Mouse (Mus musculus) thymus, postnatal 0 days (tissue): ENCODE measurements around the gene Tmem211. TPM values are rescaled to one million over a fixed set of nuclear protein-coding genes. Genes with fewer than 3 reads are reported as not detected.
A peak's percentile ranks its signal among the peaks of the same experiment; 100 is the strongest.

Source experiments
- DNase-seq: peaks from one replicate; pipeline ENCODE4 v3.0.0-alpha.2; 2015; ENCODE audit warnings: low spot score
- polyA plus RNA-seq: library from polyadenylated mRNA; unstranded; fragments of >200 nt; fragmentation: Nextera tagmentation; extraction: Ambion mirVana; gene quantifications from 2 replicates; pipeline ENCODE4 v1.2.1, GENCODE M21; 2015

Tmem211 gene
- polyA plus RNA-seq, 1 experiment from 2014 or later = not detected

GRCm38 (mm10) chr5:113212156-113212835, 14.4 kb upstream of the Tmem211 start:
- no peak for DNase-seq

DNA sequence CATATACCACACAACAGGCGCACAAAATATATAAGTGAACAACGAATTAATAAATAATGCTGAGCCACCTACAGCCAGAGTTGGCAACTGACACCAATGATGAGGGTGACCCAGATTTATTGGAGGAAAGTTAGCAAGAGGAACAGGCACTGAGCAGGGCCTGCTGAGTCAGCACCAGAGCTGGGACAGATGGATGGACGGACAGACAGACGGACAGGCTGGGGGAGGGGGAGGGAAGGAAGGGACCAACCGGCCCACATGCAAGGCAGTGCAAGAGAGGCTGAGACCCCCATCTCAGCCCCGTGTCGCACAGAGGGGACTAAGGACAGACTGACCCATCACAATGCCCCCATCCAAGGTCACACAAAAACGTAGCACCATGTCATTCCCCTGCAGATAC, 12.7 kb upstream of the Tmem211 start:
- no peak for DNase-seq

DNA sequence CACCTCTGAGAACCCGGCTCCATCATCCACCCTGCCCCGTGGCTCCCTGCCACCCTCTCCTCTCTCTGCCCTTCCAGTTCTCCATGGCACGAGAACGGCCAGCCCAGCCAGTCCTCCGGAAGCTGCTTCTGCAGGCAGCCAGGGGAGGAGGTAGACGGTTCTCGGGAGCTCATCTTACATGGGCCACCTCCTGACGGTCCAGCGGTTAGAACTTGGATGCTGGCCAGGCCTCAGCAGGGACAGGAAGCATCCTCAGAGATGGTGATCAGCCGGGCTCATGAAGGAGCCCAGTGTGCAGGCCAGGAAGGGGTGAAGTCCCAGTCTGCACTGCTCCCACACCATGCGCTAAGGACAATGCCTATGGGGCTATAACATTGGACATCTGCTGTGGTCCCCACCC, 12.3 kb upstream of the Tmem211 start:
- no peak for DNase-seq

GRCm38 (mm10) chr5:113215610-113216011, 11.1 kb upstream of the Tmem211 start:
- DNase-seq = no peak

DNA sequence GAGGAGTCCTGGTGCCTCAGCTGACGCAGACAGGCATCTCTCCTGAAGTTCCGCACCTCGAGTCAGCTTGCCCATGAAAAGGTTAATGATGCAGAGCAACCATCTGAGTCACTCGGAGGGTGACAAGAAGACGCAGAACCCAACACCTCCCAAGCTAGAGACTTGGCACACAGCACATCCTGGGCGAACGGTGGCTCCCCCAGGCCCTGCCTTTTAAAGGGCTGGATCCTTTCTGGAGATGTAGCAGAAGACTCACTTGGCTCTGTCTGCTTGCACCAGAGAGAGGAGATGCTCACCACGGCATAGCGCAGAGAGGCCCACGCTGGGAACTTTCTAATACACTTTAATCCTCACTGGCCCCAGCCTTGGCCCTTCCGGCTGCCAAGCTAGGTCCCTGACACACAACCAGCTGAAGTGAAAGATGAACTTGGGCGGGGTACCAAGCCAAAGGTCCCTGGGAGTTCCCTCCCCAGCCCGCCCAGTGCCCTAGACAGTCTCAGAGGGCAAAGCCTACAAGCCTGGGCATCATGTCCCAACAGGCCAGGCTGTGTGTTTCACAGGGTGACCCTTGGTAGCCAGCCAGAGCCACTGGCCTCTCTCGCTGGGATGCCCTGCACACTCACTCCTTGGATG, 10.3 kb upstream of the Tmem211 start:
- no peak for DNase-seq

DNA sequence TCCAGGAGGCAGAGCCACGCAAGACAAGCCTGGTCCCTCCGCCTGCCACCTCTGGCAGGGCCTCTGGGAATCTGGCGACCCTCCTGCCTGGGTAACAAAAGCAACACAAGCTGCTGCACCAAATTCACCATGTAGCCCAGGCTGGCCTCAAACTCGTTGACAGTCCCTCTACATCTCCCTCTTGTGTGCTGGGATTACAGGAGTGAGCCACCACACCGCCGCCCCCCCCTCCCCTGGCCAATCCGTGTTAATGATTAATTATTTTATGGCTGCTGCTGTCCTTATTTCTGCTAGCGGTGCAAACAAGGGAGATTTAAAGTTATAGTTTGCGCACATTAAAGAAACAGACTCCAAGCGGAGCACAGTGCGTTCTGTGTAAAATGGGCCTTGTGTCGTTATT, 9.6 kb upstream of the Tmem211 start:
- no peak for DNase-seq

- no peak for DNase-seq
These were observed 8.0 kb upstream of the Tmem211 start for GRCm38 (mm10) chr5:113218617-113219235.

DNA sequence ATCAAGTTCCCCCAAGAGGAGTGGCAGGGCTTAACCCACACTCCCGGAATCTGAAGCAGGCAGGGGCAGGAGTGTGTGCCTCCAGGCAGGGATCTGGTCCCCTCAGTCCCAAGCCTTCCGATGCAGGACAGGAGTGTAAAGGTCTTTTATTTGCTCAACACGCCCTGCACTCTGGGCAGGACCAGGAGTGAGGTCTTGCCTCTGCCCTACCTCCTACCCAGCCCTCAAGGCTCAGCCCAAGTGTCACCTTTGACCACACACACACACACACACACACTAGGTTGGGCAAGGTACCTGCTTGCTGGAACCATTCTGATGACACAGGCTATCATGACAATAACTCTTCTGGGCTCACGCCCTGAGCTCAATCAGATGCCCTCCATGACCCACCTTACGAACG, 7.3 kb upstream of the Tmem211 start:
- DNase-seq = no peak

DNA sequence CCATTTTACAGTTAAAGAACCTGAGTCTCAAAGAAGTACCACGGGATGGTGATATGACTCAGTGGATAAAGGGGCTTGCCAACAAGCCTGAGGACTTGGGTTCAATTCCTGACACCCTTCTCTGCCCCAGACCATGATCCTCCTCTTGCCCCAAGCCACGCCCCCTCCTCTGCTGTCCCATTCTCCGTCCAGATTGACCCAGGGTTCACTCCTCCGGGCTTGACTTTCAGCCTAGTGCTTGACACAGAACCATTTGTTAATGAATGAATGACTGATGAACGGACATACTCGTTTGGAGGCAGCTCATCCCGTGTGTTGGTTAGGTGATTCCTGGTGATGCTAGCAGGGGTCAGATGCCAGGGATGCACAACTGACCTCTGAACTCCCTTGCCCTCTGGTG, 6.8 kb upstream of the Tmem211 start:
- no peak for DNase-seq

GRCm38 (mm10) chr5:113220383-113221146, 6.1 kb upstream of the Tmem211 start:
- DNase-seq = no peak

GRCm38 (mm10) chr5:113221147-113221865, 5.4 kb upstream of the Tmem211 start, which contains the start of gene 2900026A02Rik:
2900026A02Rik (minus strand) TSS chr5:113221236.
- DNase-seq = peak; percentile 70

- DNase-seq = no peak
These were observed 2.8 kb upstream of the Tmem211 start for GRCm38 (mm10) chr5:113223888-113224287.

DNA sequence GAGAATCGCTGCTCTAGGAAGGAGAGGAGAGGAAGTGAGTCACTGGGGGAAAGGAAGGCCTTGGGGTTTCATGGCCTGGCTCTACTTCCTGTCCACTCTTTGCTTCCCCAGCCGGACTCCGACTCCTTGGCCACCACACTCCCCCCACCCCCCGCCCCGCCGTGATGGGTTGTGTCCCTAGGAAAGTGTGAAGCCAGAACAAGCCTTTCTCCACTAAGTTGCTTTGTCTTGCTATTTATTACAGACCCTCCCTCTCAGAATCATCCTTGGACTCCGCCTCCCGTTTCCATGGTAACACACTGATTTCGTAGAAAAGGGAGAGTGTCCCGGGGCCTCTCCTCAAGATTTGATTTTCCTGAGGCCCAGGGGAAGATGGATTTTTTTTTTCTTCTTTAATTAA, 1.4 kb upstream of the Tmem211 start:
- DNase-seq = no peak

DNA sequence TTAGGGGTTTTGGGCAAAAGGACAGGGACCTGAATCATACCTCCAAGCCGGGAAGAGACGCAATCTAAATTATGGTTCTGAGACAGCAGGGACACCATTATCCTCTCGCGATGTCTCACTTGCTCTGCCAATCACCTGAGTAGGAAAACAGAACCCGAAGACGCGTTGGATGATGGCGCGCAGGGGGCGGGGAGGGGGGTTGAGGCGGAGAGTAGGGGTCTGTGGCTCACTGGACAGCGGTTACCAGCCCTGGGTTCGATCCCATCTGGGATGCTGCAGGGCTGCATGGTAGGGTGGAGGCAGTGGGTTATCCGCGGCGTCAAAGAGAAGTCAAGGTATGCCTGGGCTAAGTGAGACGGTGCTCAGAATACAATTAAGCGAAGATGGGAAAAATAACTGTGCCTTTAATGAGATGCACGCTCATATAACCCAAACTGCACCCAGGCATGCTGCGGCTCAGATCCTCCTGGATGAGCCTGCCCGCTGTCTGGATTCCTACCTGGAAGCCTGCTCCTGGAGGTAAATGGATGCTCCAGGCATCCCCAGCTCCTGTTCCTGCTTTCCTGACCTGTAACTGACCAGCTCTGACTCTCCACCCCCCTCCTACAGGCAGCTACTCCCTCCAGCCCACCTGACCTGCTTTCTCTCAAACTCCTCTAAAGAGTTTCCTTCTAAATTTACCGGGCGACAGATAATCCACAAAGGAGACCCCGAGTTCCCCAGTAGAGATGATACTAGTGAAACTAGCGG, 848 bp upstream of the Tmem211 start:
- no peak for DNase-seq

DNA sequence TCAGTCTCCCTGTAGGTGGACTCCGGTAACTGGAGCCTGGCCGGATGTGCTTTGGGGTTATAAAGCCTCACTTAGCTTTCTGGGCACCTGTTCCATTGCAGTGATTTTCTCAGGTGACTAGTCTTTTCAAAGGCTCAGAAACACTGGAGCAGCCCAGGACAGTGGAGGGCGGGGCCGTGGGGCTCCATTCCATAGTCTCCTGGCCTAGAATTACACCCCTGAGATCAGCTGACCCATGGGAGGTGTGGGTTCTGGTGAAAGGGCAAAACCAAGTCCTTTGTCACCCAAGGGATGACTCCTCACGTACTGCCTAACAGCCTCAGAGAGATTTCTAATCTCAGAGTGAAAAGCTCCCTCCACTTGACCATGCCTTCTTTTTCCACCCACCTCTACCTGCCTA, 3.5 kb downstream of the Tmem211 start:
- no peak for DNase-seq

DNA sequence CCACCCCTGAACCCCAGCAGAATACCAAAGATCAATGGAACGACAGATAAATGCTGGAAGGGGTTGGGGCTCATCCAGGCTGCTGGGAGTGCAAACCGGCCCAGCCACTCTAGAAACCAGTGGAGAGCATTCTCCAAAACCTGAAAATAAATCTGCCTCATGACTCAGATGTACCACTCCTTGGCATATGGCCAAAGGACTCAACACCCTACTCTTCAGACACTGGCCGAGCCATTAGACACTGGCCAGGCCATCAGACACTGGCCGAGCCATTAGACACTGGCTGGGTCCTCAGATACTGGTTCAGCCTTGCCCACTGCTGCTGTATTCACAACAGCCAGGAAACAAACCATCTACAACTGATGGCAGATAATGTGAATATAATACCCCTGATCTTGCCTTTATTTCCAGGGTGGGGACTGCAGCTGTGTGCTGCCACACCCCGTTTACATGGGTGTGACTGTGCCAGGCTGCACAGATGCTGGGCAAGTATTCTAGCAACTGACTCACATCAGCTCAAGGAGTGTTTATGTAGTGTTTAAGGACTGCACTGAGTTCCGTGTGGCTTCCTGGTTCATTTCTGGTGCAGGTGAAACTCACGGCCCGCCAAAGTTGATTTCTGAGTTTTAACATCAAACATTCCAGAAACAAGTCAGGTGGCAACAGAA, 22.7 kb downstream of the Tmem211 start:
- no peak for DNase-seq

GRCm38 (mm10) chr5:113250806-113251205, 24.1 kb downstream of the Tmem211 start:
- DNase-seq = no peak

- no peak for DNase-seq
These were observed 38.9 kb downstream of the Tmem211 start for GRCm38 (mm10) chr5:113265637-113266036.

- no peak for DNase-seq
These were observed 41.5 kb downstream of the Tmem211 start for GRCm38 (mm10) chr5:113268246-113268645.

GRCm38 (mm10) chr5:113270043-113270442, 43.3 kb downstream of the Tmem211 start:
- no peak for DNase-seq
